Mouse (Mus musculus): ENCODE measurements around the gene Rbms3. TPM values are rescaled to one million over a fixed set of nuclear protein-coding genes. Genes with fewer than 3 reads are reported as not detected.

Rbms3 gene
- total RNA-seq, 2 experiments from 2014 or later, result 17.6 to 19.2 TPM

DNA sequence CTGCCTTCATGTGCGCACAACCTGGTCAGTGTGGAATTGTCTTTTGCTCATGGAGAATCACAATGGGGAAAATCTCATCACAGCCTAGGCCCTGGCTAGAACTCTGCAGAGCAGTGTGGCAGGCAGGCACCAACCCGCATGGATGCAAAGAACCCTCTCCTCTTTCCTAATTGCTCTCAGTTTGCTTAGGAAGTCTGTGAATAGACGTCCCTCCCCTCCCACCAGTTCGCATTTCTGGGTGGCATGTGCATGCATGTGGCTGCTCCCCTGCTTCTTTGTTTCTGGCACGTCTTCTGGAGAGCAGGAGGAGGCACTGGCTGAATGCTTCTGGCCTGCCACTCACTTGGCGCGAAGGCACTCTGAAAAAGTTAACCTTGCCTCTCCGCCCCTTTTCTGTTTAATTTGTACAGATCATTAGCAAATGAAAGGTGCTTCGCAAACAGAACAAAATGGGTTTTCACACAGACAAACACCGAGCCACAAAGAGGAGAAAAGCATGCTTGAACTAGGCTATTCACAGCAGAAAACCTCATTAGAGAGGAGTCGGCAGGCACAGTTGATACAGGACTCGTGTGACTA lies 710.2 kb downstream of the Rbms3 start:
- DNase-seq (ENCODE audit: low spot score in 2 of 2), result peak in 1 of 2 experiments; percentile 47

DNA sequence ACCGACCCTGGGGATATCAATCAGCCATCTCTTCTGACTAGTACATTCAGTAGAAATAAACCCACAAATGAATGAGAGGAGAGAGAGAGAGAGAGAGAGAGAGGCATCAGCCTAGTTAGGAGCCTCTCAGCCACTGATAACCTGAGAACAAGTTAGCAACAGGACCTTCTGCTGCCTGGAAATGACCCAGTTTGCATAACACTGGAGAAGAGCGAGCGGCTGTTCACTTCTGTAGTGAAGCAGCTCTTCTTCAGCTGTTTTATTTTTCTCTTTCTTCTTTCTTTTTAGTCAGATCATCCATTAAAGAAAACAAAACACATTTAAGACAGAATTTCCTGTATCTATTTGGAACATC lies 717.2 kb downstream of the Rbms3 start:
- DNase-seq (ENCODE audit: low spot score in 2 of 2), result no peak

DNA sequence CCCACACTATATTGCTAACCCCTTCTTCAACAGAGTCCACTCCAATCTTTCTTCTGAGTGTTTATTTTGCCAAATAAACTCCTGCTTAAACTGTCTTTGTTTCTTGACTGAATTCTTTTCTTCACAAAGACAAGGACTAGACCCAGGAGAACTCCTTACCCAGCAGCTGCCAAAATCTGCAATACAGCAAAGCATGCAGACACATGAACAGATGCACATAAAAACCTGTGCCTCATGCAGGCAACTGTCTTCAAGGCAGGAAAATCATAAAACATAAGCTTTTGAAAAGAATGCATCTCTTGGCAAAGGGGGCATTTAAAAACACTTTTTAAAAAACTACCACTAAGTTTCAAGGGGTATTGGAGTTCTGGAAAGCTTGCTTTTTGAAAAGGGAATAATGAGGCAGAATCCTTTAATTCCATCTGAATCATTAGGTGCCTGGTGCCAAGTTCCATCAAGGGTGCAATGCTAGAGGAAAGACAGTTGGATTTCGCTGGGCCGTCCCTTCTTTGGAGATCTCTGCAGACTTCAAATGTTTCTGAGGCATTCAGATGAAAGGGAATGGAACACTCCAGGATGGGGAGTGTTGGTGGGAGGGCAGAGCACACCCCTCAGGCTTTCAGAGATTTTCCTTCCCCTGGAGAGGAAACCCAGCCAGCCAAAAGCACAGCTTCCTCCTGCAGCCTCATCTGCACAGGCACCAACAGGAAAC lies 717.8 kb downstream of the Rbms3 start:
- DNase-seq (ENCODE audit: low spot score in 2 of 2), result no peak

DNA sequence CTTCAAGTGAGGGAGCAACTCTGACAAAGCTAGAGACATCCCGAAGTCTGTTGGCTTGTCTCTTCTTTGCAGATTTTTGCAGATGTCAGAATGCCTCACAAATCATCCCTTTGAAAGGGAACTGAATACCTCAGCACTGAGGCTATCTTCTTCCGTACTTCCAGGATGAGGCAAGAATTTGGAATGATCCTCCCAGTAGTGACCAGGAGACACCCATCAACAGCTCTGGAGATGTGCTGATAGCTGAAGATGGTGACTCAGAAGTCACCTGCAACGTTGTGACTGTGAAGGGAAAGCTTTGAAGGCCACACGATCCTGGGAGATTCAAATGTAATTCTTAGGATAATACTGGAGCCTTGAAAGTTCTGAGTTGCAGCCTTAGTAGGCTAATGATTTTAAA lies 720.2 kb downstream of the Rbms3 start:
- no peak for DNase-seq (ENCODE audit: low spot score in 2 of 2)

DNA sequence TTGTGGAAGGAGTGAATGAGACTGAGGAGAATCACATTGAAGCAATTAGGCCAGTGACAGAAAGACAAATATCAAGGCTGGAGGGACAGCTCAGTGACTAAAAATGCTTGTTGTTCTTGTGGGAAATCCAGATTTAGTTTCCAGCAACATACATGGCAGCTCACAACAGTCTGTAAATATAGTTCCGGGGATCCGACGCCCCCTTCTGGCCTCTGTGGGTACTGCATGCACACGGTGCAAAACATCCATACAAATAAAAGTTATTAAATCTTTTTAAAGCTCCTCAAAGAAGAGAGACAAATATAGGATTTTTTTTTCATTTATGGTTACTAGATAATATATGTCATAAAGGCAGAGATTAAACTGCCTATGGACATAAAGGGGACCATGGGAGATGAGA lies 722.8 kb downstream of the Rbms3 start:
- no peak for DNase-seq (ENCODE audit: low spot score in 2 of 2)

DNA sequence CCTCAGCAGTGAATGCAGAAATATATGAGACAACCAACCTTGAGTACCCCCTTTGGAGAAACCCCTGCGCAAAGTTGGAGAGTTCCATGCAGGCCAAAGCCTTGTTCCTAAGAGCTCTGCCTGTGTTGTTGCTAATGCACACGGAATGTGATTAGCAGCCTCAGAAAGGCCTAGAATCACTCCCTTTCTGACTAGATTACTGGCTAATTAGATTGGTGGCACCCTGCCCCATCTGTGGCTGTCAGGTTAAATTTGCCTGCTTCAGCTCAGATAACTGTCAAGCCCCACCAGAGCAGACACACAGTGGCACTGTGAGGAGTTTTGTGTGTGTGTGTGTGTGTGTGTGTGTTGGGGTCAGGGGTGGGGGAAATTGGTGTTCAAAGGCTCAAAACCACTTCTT lies 724.1 kb downstream of the Rbms3 start:
- DNase-seq (ENCODE audit: low spot score in 2 of 2), result no peak

DNA sequence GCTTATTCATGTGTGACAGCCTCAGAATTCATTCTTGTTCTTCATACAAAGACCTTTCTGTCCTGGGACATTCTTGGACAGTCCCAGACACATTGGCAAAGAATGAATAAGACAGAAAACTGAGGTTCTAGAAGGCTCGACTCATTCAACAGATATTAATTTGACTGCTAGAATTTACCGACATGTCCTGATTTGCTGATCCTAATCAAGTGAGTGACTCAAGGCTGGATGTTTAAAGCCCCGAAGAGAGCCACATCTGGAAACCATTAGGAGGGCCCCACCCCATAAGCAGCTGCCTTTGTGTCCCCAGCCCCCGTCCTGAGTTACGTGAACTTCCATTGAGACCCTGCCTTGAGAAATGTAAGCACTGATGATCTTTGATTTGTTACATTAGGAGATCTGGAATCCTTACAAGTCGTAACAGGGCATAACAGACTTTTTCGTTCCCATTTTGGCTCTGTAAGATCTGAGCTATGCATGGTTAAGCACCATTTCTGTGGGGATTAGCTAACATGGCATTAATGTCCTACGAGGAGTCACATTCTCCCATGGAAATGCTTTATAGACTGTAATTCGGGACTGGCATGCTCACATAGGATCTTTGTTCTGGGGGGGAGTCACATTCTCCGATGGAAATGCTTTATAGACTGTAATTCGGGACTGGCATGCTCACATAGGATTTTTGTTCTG lies 726.3 kb downstream of the Rbms3 start:
- DNase-seq (ENCODE audit: low spot score in 2 of 2), result no peak

DNA sequence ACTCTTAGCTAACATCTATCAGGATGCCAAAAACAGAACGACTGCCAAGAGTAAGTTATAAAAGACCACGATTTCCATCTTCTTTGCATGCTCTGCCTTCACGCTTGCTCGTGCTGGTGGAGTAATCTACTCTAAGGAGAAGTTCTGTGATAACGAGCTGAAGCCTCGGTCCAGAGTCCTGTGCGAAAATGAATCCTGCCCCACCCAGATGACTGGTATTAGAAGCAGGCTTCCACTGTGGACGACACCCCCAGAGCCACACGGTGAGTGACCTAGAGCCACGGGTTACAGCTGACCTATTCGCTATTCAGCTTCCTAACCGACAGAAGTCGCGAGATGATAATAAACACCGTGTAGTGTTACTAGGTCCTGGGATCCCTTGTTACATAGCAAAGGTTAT lies 730.3 kb downstream of the Rbms3 start:
- no peak for DNase-seq (ENCODE audit: low spot score in 2 of 2)

DNA sequence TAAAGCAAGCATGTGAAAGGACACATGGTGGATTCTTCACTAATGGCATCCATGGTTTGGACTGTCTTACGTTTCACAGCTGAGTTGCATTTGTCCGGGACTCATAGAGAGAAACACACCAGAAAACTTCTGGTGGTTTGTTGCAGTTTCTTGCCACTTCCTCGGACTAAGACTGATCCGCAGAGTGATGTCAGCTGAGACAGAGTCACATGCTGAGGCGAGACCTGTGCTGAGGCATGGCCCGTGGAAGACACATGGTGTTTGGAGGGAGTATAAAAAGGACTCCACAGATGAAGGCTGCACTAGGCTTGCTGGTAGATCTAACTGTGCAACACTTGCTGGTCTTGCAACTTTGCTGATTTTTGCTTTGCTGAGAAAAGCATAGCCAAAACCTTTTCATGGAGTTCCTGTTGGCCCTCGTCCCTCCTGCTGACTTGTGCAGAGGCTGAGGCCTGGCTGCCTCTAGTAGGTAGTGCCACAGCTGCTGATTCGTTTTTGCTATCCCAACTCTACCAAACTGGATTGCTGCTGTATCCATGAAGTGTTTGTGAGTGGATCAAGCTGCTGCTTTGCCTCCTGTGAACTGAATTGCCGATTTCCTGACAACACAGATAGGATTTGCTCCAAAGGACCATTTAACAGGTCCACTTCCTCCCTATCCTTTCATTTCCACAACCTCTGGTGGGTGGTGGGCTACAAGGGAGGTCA lies 742.6 kb downstream of the Rbms3 start:
- DNase-seq (ENCODE audit: low spot score in 2 of 2), result no peak

DNA sequence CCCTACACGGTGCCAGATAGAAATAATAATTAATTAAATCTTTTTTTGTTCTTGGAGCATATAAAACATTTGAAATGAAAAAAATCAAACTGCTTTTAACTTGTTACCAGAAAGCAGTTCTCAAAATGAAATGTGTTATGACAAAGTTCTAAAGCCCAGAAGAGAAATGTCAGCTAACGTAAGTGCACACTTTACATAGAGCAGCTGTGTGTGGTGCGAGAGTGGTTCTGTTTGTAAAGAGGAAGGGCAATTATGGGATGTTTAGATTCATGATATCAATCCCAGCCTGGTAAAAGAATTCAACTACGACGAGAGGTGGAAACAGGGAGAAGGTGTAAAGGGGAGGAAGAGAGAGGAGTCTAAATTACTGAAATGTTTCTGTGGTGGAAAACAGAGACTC lies 744.1 kb downstream of the Rbms3 start:
- DNase-seq (ENCODE audit: low spot score in 2 of 2), result no peak

DNA sequence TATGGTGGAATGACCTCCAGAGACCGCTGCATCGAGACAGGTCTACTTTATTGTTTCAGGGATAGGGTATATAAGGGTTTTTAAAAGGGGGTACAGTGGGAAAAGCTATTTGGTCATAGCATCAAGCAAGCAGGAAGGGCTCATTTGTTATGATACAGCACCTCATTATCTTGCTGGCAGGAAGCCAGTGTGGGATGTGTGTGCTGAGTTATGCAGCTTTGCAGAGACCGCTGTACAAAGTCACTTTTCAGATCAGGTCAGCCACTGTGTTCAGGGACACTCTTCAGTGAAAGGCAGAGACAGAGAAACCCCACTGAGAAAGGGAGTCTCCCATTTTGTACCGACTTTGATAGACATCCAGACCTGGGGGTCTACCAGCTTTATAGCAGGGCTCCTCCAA lies 749.2 kb downstream of the Rbms3 start:
- no peak for DNase-seq (ENCODE audit: low spot score in 2 of 2)

DNA sequence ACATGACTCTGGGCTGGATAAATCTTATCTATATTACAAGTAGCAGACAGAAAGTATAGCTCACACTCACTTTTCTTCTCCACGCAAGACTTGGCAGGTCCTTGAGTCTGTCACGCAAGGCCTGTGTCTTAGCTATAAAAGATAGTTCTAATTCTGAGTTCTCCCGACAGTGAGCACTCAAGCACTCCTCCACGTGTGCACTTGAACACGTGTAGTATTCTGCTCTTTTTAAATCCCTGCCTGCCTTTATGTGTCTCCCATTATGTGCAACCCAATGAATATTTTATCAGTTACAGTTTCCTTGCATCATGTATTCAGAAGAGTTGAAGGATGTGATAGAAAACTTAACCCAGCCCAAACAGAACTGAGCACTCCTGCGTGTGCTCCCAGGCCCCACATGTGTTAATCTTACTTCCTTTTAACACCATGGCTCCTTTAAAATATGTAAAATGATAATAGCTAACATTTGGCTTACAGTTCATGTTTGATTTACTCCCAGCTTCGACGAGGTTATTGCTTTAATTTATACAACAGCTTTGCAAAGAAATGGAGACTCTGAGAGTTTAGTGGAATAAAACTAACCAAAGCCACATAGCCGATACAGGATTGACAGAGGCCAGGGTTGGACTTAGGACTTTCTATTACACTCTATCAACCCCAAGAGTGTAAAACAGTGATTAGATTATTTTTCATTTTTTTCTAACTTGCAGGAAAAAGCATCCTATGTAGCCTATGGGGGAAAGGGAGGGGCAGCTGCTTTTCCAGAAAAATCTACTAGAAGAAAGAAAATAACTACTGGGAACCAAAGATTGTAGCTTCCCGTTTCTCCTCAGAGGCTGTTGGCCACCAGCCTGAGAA lies 749.9 kb downstream of the Rbms3 start:
- DNase-seq (ENCODE audit: low spot score in 2 of 2), result no peak

DNA sequence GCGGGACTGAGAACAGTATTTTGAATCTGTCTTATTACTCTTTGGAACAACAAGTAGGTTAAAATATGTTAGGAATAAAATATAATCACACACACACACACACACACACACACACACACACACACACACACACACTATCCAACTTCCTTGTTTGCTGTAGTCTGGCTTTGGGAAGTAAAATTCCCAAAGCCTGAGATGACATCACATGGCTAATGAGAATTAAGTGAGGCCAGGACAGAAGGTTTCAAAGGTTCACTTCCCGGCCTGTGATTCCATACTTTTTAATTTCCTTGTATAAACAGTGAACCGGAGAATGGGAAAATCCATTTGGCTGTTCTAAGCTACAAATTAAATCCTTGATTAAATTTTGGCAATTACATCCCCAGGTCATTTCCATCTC lies 752.9 kb downstream of the Rbms3 start:
- no peak for DNase-seq (ENCODE audit: low spot score in 2 of 2)

DNA sequence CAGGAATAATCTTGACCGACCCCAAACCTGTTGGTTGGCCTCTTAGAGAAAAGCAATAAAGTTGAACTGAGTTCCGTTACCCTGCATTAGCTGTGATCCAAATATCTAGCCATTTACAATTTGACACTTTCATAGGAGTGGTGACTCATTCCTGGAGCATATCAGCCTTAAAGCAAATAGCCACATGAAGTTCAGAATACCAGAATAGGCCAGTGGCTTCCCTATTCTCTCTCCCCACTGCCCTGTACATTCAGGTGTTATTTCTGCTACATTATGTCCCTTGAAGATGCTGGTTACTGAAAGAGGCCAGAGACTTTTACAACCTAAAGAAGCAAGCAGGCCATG lies 755.8 kb downstream of the Rbms3 start:
- no peak for DNase-seq (ENCODE audit: low spot score in 2 of 2)

DNA sequence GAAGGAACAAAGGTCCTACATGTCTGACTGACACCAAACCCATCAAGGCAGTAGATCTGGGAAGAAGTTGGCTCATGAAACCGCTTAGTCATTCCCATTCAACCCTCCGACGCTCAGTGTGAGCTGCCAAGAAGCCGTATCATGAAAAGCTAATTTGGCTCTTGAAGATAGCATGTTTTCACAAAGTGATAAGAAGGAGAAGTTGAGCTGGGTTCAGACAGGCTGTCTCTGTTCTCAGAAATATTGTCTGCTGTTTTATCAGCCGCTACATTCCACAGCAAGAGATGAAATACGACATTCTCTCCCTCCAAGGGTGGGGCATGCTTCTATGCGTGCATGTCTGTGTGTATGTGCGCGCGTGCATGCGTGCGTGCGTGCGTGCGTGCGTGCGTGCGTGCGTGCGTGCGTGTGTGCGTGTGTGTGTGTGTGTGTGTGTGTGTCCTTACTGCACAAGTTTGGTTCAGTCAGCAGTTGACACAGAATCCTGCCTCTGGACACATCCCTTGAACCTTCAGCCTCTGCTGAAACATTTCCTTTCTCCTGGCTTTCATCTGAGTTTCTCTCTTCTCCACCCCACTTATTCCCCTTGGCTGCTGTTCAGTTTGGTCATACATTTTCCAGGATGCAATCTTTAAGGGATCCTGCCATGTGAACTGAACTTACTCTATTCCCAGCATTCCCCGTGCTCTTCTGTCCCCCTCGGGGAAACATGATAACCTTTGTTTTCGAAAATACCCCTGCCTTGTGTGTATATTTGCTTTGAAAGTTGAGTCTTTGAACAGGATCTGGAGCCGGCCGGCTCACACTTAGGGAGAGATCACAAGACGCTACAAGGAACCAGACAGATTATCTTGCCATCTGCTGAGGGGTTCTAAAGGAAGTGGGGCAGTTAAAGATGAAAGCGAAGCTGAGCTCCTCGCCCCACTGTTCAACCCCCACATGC lies 756.4 kb downstream of the Rbms3 start:
- peak in 1 of 2 experiments; percentile 29 for DNase-seq (ENCODE audit: low spot score in 2 of 2)

DNA sequence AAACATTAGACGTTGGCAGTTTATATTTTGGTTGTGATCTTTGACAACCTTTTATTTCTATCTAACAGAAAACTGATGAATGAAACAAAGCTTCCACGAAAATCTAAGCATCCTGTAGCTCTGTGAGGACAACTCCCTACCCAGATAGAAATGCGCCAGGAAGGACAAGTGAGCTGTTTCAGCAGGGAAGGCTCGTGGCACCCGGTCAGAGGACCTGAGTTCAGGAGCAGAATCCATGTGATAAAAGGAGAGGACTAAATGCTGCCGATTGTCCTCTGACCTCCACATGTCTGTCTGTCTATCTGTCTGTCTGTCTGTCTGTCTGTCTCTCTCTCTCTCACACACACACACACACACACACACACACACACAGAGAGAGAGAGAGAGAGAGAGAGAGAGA lies 757.4 kb downstream of the Rbms3 start:
- DNase-seq (ENCODE audit: low spot score in 2 of 2), result no peak

DNA sequence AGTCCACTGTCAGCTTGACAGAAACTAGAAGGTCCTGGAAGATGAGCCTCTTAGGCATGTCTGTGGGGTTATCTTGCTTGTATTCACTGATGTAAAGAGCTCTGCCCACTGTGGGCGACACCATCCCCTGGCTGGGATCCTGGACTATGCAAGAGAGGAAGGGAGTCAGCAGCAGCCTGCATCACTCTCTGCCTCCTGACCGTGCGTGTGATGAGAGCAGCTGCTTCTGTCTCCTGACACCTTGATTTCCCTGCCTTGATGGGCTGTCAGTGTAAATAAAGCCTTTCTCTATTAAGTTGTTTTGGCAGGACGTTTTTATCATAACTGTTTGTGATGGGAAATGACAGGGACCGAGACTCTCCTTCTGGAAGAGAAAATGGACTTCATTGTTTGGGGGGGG lies 758.1 kb downstream of the Rbms3 start:
- DNase-seq (ENCODE audit: low spot score in 2 of 2), result no peak

DNA sequence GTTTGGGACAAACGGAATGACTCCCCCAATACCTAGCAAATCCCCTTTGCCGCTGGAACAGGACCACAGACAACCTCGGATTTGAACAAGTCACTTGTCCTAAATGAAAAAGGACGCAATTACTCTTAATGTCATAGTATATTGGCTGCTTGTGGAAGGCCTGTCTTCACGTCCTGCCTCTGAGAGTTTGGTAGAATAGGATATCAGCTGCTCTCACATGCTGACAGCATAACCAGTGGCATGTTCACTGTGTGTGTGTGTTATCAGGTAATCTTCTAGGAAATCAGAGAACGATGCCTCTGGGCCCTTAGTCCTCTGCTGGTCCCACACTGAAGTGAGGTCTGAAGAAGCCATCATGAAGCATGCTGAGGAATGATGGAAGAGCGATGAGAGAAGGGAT lies 763.7 kb downstream of the Rbms3 start:
- DNase-seq (ENCODE audit: low spot score in 2 of 2), result no peak

DNA sequence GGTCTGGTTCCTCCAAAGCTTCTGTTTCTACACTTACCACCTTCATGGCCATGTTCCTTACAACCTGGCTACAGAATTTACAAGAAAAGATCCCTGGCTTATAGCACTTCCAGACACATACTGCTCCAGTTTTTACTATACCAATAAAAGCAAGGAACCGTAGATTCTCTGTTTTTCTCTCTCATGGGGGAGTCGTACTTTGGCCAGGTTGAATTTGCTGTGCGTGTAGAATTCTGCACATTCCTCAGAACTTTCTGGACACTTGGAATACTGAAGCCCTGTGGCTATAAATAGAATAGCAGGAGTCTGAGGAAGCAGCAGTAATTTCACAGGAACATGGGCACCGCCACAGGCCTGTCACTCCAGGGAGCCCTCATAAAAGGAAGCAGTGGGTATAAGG lies 766.1 kb downstream of the Rbms3 start:
- DNase-seq (ENCODE audit: low spot score in 2 of 2), result no peak

DNA sequence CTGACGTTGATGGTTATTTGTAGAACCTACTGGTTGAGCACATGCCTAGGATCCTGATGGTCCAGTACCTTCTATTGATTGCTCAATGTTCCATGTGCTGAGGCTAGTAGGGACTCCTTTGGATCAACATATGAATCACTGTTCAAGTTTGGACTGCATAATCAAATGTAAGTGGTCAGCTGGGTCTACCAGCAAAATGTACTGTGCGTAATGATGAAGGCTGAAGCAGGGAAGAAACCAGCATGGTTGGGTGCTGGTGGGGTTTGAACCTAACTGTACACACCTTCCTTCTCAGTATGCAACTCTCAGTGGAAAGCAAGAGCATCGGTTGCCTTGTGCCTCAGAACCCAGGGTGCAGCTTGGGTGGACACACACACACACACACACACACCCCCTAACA lies 767.4 kb downstream of the Rbms3 start:
- DNase-seq (ENCODE audit: low spot score in 2 of 2), result no peak

All from layer of hippocampus, postnatal 14 days (tissue).